Mouse (Mus musculus): Measurements from ENCODE around the gene Pik3c2g.

Gene Pik3c2g

GRCm38 (mm10) chr6:139586892-139587291 lies at the start of gene Pik3c2g:
Pik3c2g (plus strand) TSS chr6:139587221.
- no peak for DNase-seq

- no peak for DNase-seq
Measured at GRCm38 (mm10) chr6:139538469-139538868, 48.6 kb upstream of the Pik3c2g start.

- DNase-seq, result no peak
Measured at GRCm38 (mm10) chr6:139555537-139556179, 31.4 kb upstream of the Pik3c2g start.

GRCm38 (mm10) chr6:139569211-139569610 lies 17.8 kb upstream of the Pik3c2g start:
- no peak for DNase-seq

- DNase-seq, result no peak
Measured at GRCm38 (mm10) chr6:139575854-139576253, 11.2 kb upstream of the Pik3c2g start.

- no peak for DNase-seq
Measured at GRCm38 (mm10) chr6:139576261-139577014, 10.6 kb upstream of the Pik3c2g start.

- no peak for DNase-seq
Measured at GRCm38 (mm10) chr6:139577026-139577861, 9.8 kb upstream of the Pik3c2g start.

GRCm38 (mm10) chr6:139587478-139587877 lies 457 bp downstream of the Pik3c2g start:
- no peak for DNase-seq

GRCm38 (mm10) chr6:139588409-139588808 lies 1.4 kb downstream of the Pik3c2g start:
- no peak for DNase-seq

- DNase-seq, result peak; percentile 16
Measured at GRCm38 (mm10) chr6:139589291-139589690, 2.3 kb downstream of the Pik3c2g start.

GRCm38 (mm10) chr6:139589854-139590253 lies 2.8 kb downstream of the Pik3c2g start:
- no peak for DNase-seq

- no peak for DNase-seq
Measured at GRCm38 (mm10) chr6:139592081-139592480, 5.1 kb downstream of the Pik3c2g start.

GRCm38 (mm10) chr6:139596433-139596832 lies 9.4 kb downstream of the Pik3c2g start:
- no peak for DNase-seq

- DNase-seq, result no peak
Measured at GRCm38 (mm10) chr6:139599216-139599615, 12.2 kb downstream of the Pik3c2g start.

- peak; percentile 22 for DNase-seq
Measured at GRCm38 (mm10) chr6:139618774-139619173, 31.8 kb downstream of the Pik3c2g start.

- no peak for DNase-seq
Measured at GRCm38 (mm10) chr6:139624756-139625155, 37.7 kb downstream of the Pik3c2g start.

GRCm38 (mm10) chr6:139634561-139634960 lies 47.5 kb downstream of the Pik3c2g start:
- no peak for DNase-seq

- no peak for DNase-seq
Measured at GRCm38 (mm10) chr6:139655399-139655798, 68.4 kb downstream of the Pik3c2g start.

GRCm38 (mm10) chr6:139662462-139662861 lies 75.4 kb downstream of the Pik3c2g start:
- no peak for DNase-seq

GRCm38 (mm10) chr6:139718416-139718984 lies 131.5 kb downstream of the Pik3c2g start:
- no peak for DNase-seq

- DNase-seq, result no peak
Measured at GRCm38 (mm10) chr6:139719639-139720221, 132.7 kb downstream of the Pik3c2g start.
